Mouse (Mus musculus): Measurements from ENCODE around the gene Lrrc8d. TPM values are rescaled to one million over a fixed set of nuclear protein-coding genes. Genes with fewer than 3 reads are reported as not detected.
A peak's percentile ranks its signal among the peaks of the same experiment; 100 is the strongest.
"Not testable (repeated sequence)": the region's sequence is repeated elsewhere in the genome, so short reads cannot be mapped to it uniquely, and the experiment has no call there.

Lrrc8d gene
- polyA plus RNA-seq, 1 experiment = 13.5 TPM

GRCm38 (mm10) chr5:105683912-105684350 is 15.8 kb upstream of the Lrrc8d start:
- TF ChIP-seq FLI1 (IDR thresholded peaks at IDR 0.05; ENCODE audit: low read length) (no peak), GATA1 (IDR thresholded peaks at IDR 0.05; ENCODE audit: borderline replicate concordance, low read length) (no peak)
- Histone ChIP-seq H3K9me3 (no peaks in the 10 kb centered on the region), H3K4me3 (replicated peaks) (no peak overlapping the region), H3K4me1 (peaks cover 44% of the 10 kb centered on the region), H3K27me3 (replicated peaks) (no peaks in the 10 kb centered on the region), H3K36me3 (replicated peaks; ENCODE audit: low read length) (no peaks in the 10 kb centered on the region)

- Histone ChIP-seq H3K9me3 (no peaks in the 10 kb centered on the region), H3K36me3 (replicated peaks; ENCODE audit: low read length) (no peaks in the 10 kb centered on the region), H3K27me3 (replicated peaks) (no peaks in the 10 kb centered on the region), H3K4me3 (replicated peaks) (no peak overlapping the region), H3K4me1 (peaks cover 38% of the 10 kb centered on the region)
- TF ChIP-seq FLI1 (IDR thresholded peaks at IDR 0.05; ENCODE audit: low read length) (no peak), GATA1 (IDR thresholded peaks at IDR 0.05; ENCODE audit: borderline replicate concordance, low read length) (no peak)
Observed at GRCm38 (mm10) chr5:105684861-105685600, 14.7 kb upstream of the Lrrc8d start.

GRCm38 (mm10) chr5:105685780-105686305 is 13.9 kb upstream of the Lrrc8d start:
- peaks cover 37% of the 10 kb centered on the region for H3K4me1 ChIP-seq
- H3K9me3 ChIP-seq; H3K36me3 ChIP-seq (replicated peaks; ENCODE audit: low read length); H3K27me3 ChIP-seq (replicated peaks); H3K4me3 ChIP-seq (replicated peaks): not testable (repeated sequence)

GRCm38 (mm10) chr5:105686331-105686995 is 13.3 kb upstream of the Lrrc8d start:
- Histone ChIP-seq H3K4me3 (replicated peaks) (no peak overlapping the region), H3K4me1 (peaks cover 43% of the 10 kb centered on the region), H3K9me3 (no peaks in the 10 kb centered on the region), H3K36me3 (replicated peaks; ENCODE audit: low read length) (no peaks in the 10 kb centered on the region), H3K27me3 (replicated peaks) (no peaks in the 10 kb centered on the region)
- TF ChIP-seq GATA1 (IDR thresholded peaks at IDR 0.05; ENCODE audit: borderline replicate concordance, low read length) (no peak), FLI1 (IDR thresholded peaks at IDR 0.05; ENCODE audit: low read length) (no peak)

GRCm38 (mm10) chr5:105690502-105691454 is 9.0 kb upstream of the Lrrc8d start:
- H3K9me3 ChIP-seq = no peaks in the 10 kb centered on the region

GRCm38 (mm10) chr5:105691645-105692044 is 8.1 kb upstream of the Lrrc8d start:
- Histone ChIP-seq H3K4me3 (replicated peaks) (no peak overlapping the region), H3K4me1 (peaks cover 65% of the 10 kb centered on the region)
- TF ChIP-seq GATA1 (IDR thresholded peaks at IDR 0.05; ENCODE audit: borderline replicate concordance, low read length) = no peak

More at GRCm38 (mm10) chr5:105690502-105691454, 9.0 kb upstream of the Lrrc8d start:
- peak overlapping the region; percentile 23 for H3K4me3 ChIP-seq (replicated peaks)
- no peak for TF ChIP-seq GATA1 (IDR thresholded peaks at IDR 0.05; ENCODE audit: borderline replicate concordance, low read length)
- TF ChIP-seq FLI1 (IDR thresholded peaks at IDR 0.05; ENCODE audit: low read length) = no peak
- H3K27me3 ChIP-seq (replicated peaks) = no peaks in the 10 kb centered on the region
- H3K4me1 ChIP-seq = peaks cover 62% of the 10 kb centered on the region
- peaks cover 4% of the 10 kb centered on the region for H3K36me3 ChIP-seq (replicated peaks; ENCODE audit: low read length)

GRCm38 (mm10) chr5:105694339-105694930 is 5.3 kb upstream of the Lrrc8d start:
- no peaks in the 10 kb centered on the region for H3K27me3 ChIP-seq (replicated peaks)
- H3K9me3 ChIP-seq = no peaks in the 10 kb centered on the region
- TF ChIP-seq FLI1 (IDR thresholded peaks at IDR 0.05; ENCODE audit: low read length) = no peak
- no peak for TF ChIP-seq GATA1 (IDR thresholded peaks at IDR 0.05; ENCODE audit: borderline replicate concordance, low read length)
- H3K4me3 ChIP-seq (replicated peaks) = peak overlapping the region; percentile 38
- peaks cover 73% of the 10 kb centered on the region for H3K4me1 ChIP-seq
- H3K36me3 ChIP-seq (replicated peaks; ENCODE audit: low read length) = peaks cover 18% of the 10 kb centered on the region

More at GRCm38 (mm10) chr5:105691645-105692044, 8.1 kb upstream of the Lrrc8d start:
- Histone ChIP-seq H3K27me3 (replicated peaks) (no peaks in the 10 kb centered on the region), H3K36me3 (replicated peaks; ENCODE audit: low read length) (peaks cover 8% of the 10 kb centered on the region), H3K9me3 (no peaks in the 10 kb centered on the region)

- Histone ChIP-seq H3K4me3 (replicated peaks) (peak overlapping the region; percentile 81), H3K27me3 (replicated peaks) (no peaks in the 10 kb centered on the region), H3K4me1 (peaks cover 62% of the 10 kb centered on the region), H3K9me3 (no peaks in the 10 kb centered on the region), H3K36me3 (replicated peaks; ENCODE audit: low read length) (peaks cover 18% of the 10 kb centered on the region)
- TF ChIP-seq GATA1 (IDR thresholded peaks at IDR 0.05; ENCODE audit: borderline replicate concordance, low read length) = no peak
- TF ChIP-seq FLI1 (IDR thresholded peaks at IDR 0.05; ENCODE audit: low read length) = no peak
Observed at GRCm38 (mm10) chr5:105696049-105696448, 3.7 kb upstream of the Lrrc8d start.

- H3K9me3 ChIP-seq = no peaks in the 10 kb centered on the region
- H3K27me3 ChIP-seq (replicated peaks) = no peaks in the 10 kb centered on the region
- TF ChIP-seq GATA1 (IDR thresholded peaks at IDR 0.05; ENCODE audit: borderline replicate concordance, low read length) = no peak
- no peak for TF ChIP-seq FLI1 (IDR thresholded peaks at IDR 0.05; ENCODE audit: low read length)
- H3K36me3 ChIP-seq (replicated peaks; ENCODE audit: low read length) = peaks cover 23% of the 10 kb centered on the region
- peaks cover 68% of the 10 kb centered on the region for H3K4me1 ChIP-seq
- H3K4me3 ChIP-seq (replicated peaks) = no peak overlapping the region
Observed at GRCm38 (mm10) chr5:105697886-105698285, 1.9 kb upstream of the Lrrc8d start.

Data from megakaryocyte, embryonic 14.5 days (primary cell).